Comparison of ENCODE assay signal across 8 mouse cellular contexts in the genomic region with DNA sequence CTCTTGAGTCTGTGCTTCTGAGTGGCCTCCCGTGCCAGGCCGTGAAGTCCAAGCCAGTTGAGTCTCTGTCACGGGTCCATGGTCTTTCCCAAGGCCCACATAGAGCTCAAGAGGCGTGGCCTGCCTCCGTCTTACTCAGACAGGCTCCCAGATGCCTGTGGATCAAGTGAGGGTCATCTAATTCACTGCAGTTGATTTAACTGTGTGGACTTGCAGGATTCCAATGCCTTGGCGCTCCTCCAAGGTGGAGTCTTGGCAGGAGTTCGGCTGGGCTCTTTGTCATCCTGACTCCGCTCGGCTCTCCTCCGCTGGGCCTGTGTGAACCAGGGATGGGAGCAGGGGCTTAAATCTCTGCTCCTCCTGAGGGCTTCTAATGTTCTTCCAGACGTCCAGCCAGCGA.
DNase-seq lines count a peak whose midpoint lies in the region; ATAC-seq lines count a peak whose summit lies in the region.
"Had no signal": no experiment of that assay in that cellular context is flagged by ENCODE, and none has a peak within 500 bp of the region (broad histone marks: within the 10 kb centered on the region; RNA-seq: fewer than 3 reads in every experiment).

No protein-coding gene starts in this region.

- peak; percentile 97 for DNase-seq in 3T3-L1 (ENCODE audit: low read depth, low spot score)
- peak; percentile 94 for DNase-seq in Muller cell, postnatal 12 days (ENCODE audit: inconsistent ontology term)
- DNase-seq in left cerebral cortex, postnatal 10 days (ENCODE audit: extremely low spot score in 1 of 2, low spot score in 2 of 2): peak; percentile 32 to 86
- DNase-seq in B cell, adult 2 months: no peak

- H3K36me3 ChIP-seq in embryonic facial prominence, embryonic 13.5 days: peaks cover 65% of the 10 kb centered on the region
- H3K36me3 ChIP-seq in hindbrain, embryonic 12.5 days: peaks cover 61% of the 10 kb centered on the region
- peaks cover 57% of the 10 kb centered on the region for H3K36me3 ChIP-seq in neural tube, embryonic 13.5 days

- 59% methylated on average over 12 of the region's 12 CpGs for WGBS in embryonic facial prominence, embryonic 13.5 days
- 64% methylated on average over 12 of the region's 12 CpGs for WGBS in hindbrain, embryonic 12.5 days
- WGBS in neural tube, embryonic 13.5 days: 37% methylated on average over 12 of the region's 12 CpGs

- H3K27me3 ChIP-seq in embryonic facial prominence, embryonic 13.5 days: no peaks in the 10 kb centered on the region
- no peaks in the 10 kb centered on the region for H3K27me3 ChIP-seq in hindbrain, embryonic 12.5 days
- H3K27me3 ChIP-seq in neural tube, embryonic 13.5 days: no peaks in the 10 kb centered on the region
- H3K27me3 ChIP-seq: liver, embryonic 15.5 days had no signal

- peak overlapping the region; percentile 18; the same call in 1 of the 2 replicates for H3K27ac ChIP-seq in embryonic facial prominence, embryonic 13.5 days
- H3K27ac ChIP-seq in hindbrain, embryonic 12.5 days: 0 out of 2 replicates have a peak overlapping the region, but pooled peaks have one; percentile 41
- H3K27ac ChIP-seq in neural tube, embryonic 13.5 days (replicated peaks): peak overlapping the region; percentile 70
- H3K27ac ChIP-seq: liver, embryonic 15.5 days had no signal

- no peak overlapping the region for H3K4me2 ChIP-seq in embryonic facial prominence, embryonic 13.5 days
- no peak overlapping the region for H3K4me2 ChIP-seq in hindbrain, embryonic 12.5 days (replicated peaks)
- H3K4me2 ChIP-seq in neural tube, embryonic 13.5 days: no peak overlapping the region
- H3K4me2 ChIP-seq: liver, embryonic 15.5 days had no signal

- intact Hi-C loops in left cerebral cortex, postnatal 10 days (cut with DNase I): loop anchor here (10.0 kb wide), 2 partner anchors 387 to 617 kb away; no protein-coding TSS in a partner anchor

- H3K4me1 ChIP-seq in embryonic facial prominence, embryonic 13.5 days: peaks cover 27% of the 10 kb centered on the region
- H3K4me1 ChIP-seq in hindbrain, embryonic 12.5 days: peaks cover 13% of the 10 kb centered on the region
- H3K4me1 ChIP-seq in neural tube, embryonic 13.5 days (replicated peaks): peaks cover 33% of the 10 kb centered on the region

- H3K4me3 ChIP-seq in embryonic facial prominence, embryonic 13.5 days: no peak overlapping the region
- H3K4me3 ChIP-seq in hindbrain, embryonic 12.5 days: no peak overlapping the region
- no peak overlapping the region for H3K4me3 ChIP-seq in neural tube, embryonic 13.5 days
- H3K4me3 ChIP-seq: liver, embryonic 15.5 days had no signal

- H3K9me3 ChIP-seq in embryonic facial prominence, embryonic 13.5 days: 0 out of 2 replicates have a peak, but pooled peaks cover 7% of the 10 kb centered on the region
- peaks cover 19% of the 10 kb centered on the region for H3K9me3 ChIP-seq in hindbrain, embryonic 12.5 days (replicated peaks)
- H3K9me3 ChIP-seq in neural tube, embryonic 13.5 days: 0 out of 2 replicates have a peak, but pooled peaks cover 7% of the 10 kb centered on the region
- H3K9me3 ChIP-seq: liver, embryonic 15.5 days had no signal

- ATAC-seq in embryonic facial prominence, embryonic 13.5 days (ENCODE audit: insufficient number of reproducible peaks, insufficient read depth, low FRiP score, low TSS enrichment, low read depth): peak; percentile 27; the same call in 1 of the 2 replicates
- ATAC-seq in hindbrain, embryonic 12.5 days (ENCODE audit: low FRiP score): 0 out of 2 replicates have a peak, but pooled peaks have one; percentile 20
- peak; percentile 78 for ATAC-seq in neural tube, embryonic 13.5 days (ENCODE audit: low read depth)

- no peak overlapping the region for H3K9ac ChIP-seq in embryonic facial prominence, embryonic 13.5 days
- H3K9ac ChIP-seq in hindbrain, embryonic 12.5 days: no peak overlapping the region
- H3K9ac ChIP-seq in neural tube, embryonic 13.5 days: no peak overlapping the region
- H3K9ac ChIP-seq: liver, embryonic 15.5 days had no signal

Comparison
In these comparisons a context has a peak if more than half of its experiments do, and no peak if none do; other contexts are left out.
1. DNase-seq: peak in 3T3-L1 (single experiment), Muller cell, postnatal 12 days (single experiment) and left cerebral cortex, postnatal 10 days (2 of 2); none in B cell, adult 2 months (0 of 2).
2. ATAC-seq: peak in every context shown above with its lines; median percentile 78 in neural tube, embryonic 13.5 days; 27 in embryonic facial prominence, embryonic 13.5 days; 20 in hindbrain, embryonic 12.5 days.
3. H3K27ac ChIP-seq: peak in every context shown above with its lines; median percentile 70 in neural tube, embryonic 13.5 days; 41 in hindbrain, embryonic 12.5 days; 18 in embryonic facial prominence, embryonic 13.5 days.